Mouse (Mus musculus) macrophage (primary cell): ENCODE results near the gene Spo11. TPM values are rescaled to one million over a fixed set of nuclear protein-coding genes. Genes with fewer than 3 reads are reported as not detected.
A peak's percentile ranks its signal among the peaks of the same experiment; 100 is the strongest.

Experiments
- H3K27ac ChIP-seq: fragments of 350-480 bp; formaldehyde crosslinking; 2 replicates; pipeline ENCODE4 v1.9.0; 2021
- H3K36me3 ChIP-seq: fragments of 350-480 bp; formaldehyde crosslinking; 2 replicates; pipeline ENCODE4 v1.9.0; 2021; ENCODE audit errors: inconsistent target
- H3K4me3 ChIP-seq: fragments of 350-480 bp; formaldehyde crosslinking; 2 replicates; pipeline ENCODE4 v1.9.0; 2021; ENCODE audit errors: inconsistent target
- H3K79me2 ChIP-seq: fragments of 350-480 bp; formaldehyde crosslinking; 2 replicates; pipeline ENCODE4 v1.9.0; 2021; ENCODE audit errors: inconsistent target
- WGBS: methylation state at CpG from one replicate; pipeline ENCODE4 v1.1.7; 2026; ENCODE audit warnings: inconsistent platforms; ENCODE audit not compliant: missing documents; 5-methylcytosine and 5-hydroxymethylcytosine counted together
- polyA plus RNA-seq: library from polyadenylated mRNA; stranded (reverse); fragments of 250-400 nt; gene quantifications from 3 replicates; pipeline ENCODE4 v1.2.4, GENCODE M21; 2018; ENCODE audit warnings: inconsistent platforms

The Spo11 gene
- polyA plus RNA-seq, 1 experiment from 2014 or later: not detected

DNA sequence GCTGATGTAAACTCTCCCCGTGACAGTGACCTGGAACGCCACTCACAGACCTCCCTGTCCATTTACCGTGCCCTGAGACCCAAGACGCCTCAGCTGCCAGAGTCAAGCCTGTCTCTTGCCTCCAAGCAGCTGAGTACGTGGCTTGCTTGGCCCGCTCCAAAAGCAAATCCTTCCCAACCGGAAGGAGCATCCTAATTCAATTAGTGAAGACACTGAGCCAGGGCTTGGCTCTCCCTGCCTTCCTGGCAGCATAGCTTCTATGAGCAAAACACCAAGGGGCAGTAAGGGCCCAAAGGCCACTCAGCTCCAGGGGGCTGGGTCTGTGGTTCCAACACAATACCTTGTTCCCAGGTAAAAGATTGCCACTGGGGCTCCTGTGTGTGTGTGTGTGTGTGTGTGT is 2.8 kb upstream of the Spo11 start:
- Histone ChIP-seq H3K36me3 (no peaks in the 10 kb centered on the region), H3K4me3 (no peak overlapping the region), H3K27ac (no peak overlapping the region), H3K79me2 (no peaks in the 10 kb centered on the region)
- WGBS: 90% methylated on average over 7 of the region's 7 CpGs

- 96% methylated on average over 6 of the region's 6 CpGs for WGBS
- H3K36me3 ChIP-seq: no peaks in the 10 kb centered on the region
- H3K79me2 ChIP-seq: no peaks in the 10 kb centered on the region
- no peak overlapping the region for H3K4me3 ChIP-seq
- no peak overlapping the region for H3K27ac ChIP-seq
Measured at GRCm38 (mm10) chr2:172975159-172975558, 2.3 kb upstream of the Spo11 start.

DNA sequence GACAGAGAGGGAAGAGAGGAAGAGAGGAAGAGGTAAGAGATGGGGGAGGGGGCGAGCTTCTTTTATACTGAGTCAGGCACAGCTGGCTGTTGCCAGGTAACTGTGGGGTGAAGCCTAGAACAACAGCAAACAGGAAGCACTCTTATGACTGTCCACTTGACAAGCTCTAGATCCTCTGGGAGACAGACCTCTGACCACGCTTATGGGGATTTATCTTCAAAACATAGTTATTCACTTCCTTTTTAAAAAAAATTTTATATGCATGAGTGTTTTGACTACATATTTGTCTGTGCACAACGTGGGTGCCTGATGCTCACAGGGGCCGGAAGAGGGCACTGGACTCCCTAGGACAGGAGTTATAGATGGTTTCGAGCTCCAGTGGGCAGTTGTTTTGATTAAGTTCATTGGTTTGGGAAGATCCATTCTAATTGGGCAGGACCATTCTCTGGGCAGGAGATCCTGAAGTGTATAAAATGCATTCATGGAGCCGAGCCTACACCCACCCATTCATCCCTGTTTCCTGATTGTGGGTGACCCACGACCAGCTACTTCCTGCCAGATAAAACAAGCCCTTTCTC is 750 bp upstream of the Spo11 start:
- no peak overlapping the region for H3K27ac ChIP-seq
- H3K36me3 ChIP-seq: no peaks in the 10 kb centered on the region
- WGBS: 8% methylated on average over 7 of the region's 7 CpGs
- H3K4me3 ChIP-seq: no peak overlapping the region
- no peaks in the 10 kb centered on the region for H3K79me2 ChIP-seq

DNA sequence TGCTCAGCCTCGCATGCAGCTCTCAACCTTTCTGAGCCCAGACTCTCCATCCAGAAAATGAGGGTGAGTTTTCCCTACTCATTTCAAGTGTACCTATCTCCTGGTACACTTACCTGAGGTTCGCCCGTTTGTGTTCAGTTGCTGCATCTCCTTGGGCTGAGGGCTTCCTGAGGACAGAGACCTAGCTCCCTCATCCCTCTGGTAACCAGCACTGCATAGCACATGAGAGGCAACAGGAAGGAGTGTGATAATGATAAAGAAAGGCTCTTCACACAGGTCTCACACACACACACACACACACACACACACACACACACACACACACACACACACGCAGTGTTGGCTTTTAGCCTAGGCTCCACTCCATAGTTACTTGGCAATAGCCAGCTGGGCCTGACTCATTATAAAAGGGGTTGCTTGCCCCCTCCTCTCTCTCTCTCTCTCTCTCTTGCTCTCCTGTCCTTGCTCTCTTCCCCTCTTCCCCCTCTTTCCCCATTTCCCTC is 682 bp downstream of the Spo11 start:
- H3K36me3 ChIP-seq: no peaks in the 10 kb centered on the region
- H3K4me3 ChIP-seq: no peak overlapping the region
- no peaks in the 10 kb centered on the region for H3K79me2 ChIP-seq
- no peak overlapping the region for H3K27ac ChIP-seq
- WGBS: 47% methylated on average over 3 of the region's 4 CpGs

- 94% methylated on average over 33 of the region's 43 CpGs for WGBS
- no peaks in the 10 kb centered on the region for H3K79me2 ChIP-seq
- no peak overlapping the region for H3K27ac ChIP-seq
- no peak overlapping the region for H3K4me3 ChIP-seq
- H3K36me3 ChIP-seq: no peaks in the 10 kb centered on the region
Measured at GRCm38 (mm10) chr2:172979666-172980345, 2.3 kb downstream of the Spo11 start.

DNA sequence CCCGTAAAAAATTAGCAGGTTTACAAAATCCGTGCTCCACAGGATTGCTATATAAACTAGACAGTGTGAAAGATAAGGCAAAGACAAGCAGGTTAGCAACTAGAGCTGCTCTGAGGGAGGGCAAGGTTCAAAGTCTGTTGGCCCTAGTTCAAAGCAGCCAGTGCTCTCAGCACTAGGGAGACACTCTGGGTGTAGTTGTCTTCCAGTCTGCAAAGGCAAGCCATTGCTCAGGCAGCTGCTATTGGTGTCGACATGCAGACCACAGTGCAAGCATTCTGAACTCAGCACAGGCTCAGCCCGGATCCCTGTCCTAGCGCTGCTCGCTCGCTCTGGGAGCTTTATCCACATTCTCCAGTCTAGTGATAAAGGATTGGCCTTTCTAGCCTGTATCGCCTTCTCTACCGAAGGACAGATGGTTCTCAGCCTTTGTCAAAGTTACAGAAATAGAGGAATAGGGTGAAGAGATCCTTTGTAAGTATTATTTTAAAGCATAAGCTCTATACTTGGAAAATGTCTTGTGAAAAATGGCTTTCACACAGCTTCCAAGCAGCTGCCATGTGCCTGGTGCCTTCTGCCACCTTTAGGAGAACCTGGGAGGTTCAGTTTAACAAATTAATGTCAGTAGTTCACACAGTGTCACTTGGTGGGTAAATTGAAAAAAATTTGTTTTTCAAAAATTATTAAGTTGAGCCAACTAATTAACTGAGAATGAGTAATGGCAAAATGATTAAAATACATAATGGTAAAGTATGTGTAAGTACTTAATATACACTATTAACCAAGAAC is 5.5 kb downstream of the Spo11 start:
- no peaks in the 10 kb centered on the region for H3K79me2 ChIP-seq
- no peak overlapping the region for H3K4me3 ChIP-seq
- H3K27ac ChIP-seq: no peak overlapping the region
- 95% methylated on average over 8 of the region's 9 CpGs for WGBS
- H3K36me3 ChIP-seq: no peaks in the 10 kb centered on the region

DNA sequence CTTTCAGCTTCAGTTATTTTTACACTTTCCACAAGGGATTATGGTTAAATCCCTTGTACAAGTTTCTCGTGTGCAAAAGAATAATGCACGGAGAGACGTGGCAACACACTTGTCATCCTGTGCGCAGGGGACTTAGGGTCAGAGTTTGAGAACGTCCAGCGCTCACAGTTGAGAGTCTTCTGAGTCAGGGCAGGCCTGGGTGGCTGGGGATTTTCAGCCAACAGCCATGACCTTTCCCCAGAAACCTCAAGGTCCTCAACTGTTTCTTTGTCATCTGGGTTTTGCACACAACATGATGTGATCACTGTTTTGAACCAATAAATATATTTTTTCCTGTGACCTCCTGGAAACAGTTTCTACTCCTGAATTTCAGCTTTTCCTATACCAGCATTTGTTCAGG is 12.7 kb downstream of the Spo11 start:
- no peaks in the 10 kb centered on the region for H3K36me3 ChIP-seq
- H3K79me2 ChIP-seq: no peaks in the 10 kb centered on the region
- H3K4me3 ChIP-seq: no peak overlapping the region
- WGBS: 96% methylated on average over 6 of the region's 6 CpGs
- no peak overlapping the region for H3K27ac ChIP-seq

GRCm38 (mm10) chr2:172996207-172996606 is 18.7 kb downstream of the Spo11 start:
- Histone ChIP-seq H3K79me2 (peaks cover 9% of the 10 kb centered on the region), H3K27ac (no peak overlapping the region), H3K36me3 (no peaks in the 10 kb centered on the region), H3K4me3 (no peak overlapping the region)
- WGBS: 15% methylated on average over 4 of the region's 4 CpGs

GRCm38 (mm10) chr2:172997748-172998147 is 20.2 kb downstream of the Spo11 start:
- Histone ChIP-seq H3K36me3 (peaks cover 3% of the 10 kb centered on the region; the same call in 1 of the 2 replicates), H3K4me3 (no peak overlapping the region), H3K27ac (no peak overlapping the region), H3K79me2 (peaks cover 24% of the 10 kb centered on the region)
- WGBS: 85% methylated on average over 11 of the region's 11 CpGs

DNA sequence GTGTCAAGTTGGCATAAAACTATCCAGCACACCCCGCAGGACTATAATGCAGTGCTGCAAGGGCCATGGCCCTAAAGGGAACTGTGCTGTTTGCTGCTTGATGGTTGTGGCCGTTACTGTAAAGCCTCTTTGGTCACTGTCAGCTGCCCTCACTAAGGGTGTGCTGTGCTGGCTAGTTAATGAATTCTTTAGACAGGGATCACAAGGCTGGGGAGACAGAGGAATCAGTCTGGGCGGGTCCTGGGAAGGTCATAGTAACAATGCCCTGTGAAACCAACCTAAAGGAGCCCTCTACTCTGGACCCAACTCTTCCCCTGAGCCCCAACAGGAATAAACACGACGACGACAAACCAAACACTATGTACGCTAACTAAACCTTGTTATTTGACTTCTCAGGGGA is 21.0 kb downstream of the Spo11 start:
- 84% methylated on average over 7 of the region's 7 CpGs for WGBS
- no peak overlapping the region for H3K4me3 ChIP-seq
- no peak overlapping the region for H3K27ac ChIP-seq
- H3K36me3 ChIP-seq: peaks cover 10% of the 10 kb centered on the region
- H3K79me2 ChIP-seq: peaks cover 32% of the 10 kb centered on the region

DNA sequence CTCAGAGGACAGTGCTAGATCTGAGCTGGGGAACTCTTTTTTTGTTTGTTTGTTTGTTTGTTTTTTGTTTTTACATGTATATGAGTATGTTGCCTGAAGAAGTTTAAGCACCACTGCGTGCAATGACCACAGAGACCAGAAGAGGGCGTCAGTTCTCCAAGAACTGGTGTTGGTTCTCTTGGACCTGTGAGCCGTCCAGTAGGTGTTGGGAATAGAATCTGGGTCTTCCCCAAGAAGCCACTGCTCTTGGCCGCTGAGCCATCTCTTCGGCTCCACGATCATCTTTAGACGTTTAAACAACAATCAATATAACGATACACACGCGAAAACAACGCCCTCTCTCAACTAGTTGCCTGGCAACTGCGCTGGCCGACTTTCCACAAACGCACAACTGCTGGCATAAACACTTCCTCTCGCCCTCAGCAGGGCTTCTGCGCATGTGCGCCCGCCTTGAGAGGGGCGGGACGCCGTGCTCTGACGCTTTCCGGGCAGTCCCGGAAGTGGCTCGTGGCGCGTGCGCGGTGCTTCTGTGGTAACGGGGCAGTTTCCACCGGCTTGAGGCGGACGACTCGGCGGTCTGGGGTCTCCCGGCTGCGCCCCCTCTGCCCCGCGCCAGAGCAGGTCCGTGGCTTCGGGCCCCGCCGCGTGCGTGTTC is 22.3 kb downstream of the Spo11 start, which contains the start of gene Rae1:
Gene Rae1, plus strand, starts transcription at position 488 of the 655 bp plus-strand sequence.
- peaks cover 39% of the 10 kb centered on the region for H3K79me2 ChIP-seq
- peak within 1 kb of the TSS; percentile 24; the same call in 1 of the 2 replicates for H3K27ac ChIP-seq
- H3K4me3 ChIP-seq: peak within 1 kb of the TSS; percentile 74
- WGBS: under 1% methylated on average over 45 of the region's 45 CpGs
- H3K36me3 ChIP-seq: peaks cover 22% of the 10 kb centered on the region

GRCm38 (mm10) chr2:173000285-173000652 is 22.8 kb downstream of the Spo11 start:
- H3K27ac ChIP-seq: peak overlapping the region; percentile 24; the same call in 1 of the 2 replicates
- H3K36me3 ChIP-seq: peaks cover 27% of the 10 kb centered on the region
- 2% methylated on average over 41 of the region's 42 CpGs for WGBS
- H3K4me3 ChIP-seq: peak overlapping the region; percentile 74
- H3K79me2 ChIP-seq: peaks cover 39% of the 10 kb centered on the region

- peaks cover 34% of the 10 kb centered on the region for H3K36me3 ChIP-seq
- H3K4me3 ChIP-seq: peak overlapping the region; percentile 74
- WGBS: 11% methylated on average over 8 of the region's 8 CpGs
- peaks cover 39% of the 10 kb centered on the region for H3K79me2 ChIP-seq
- H3K27ac ChIP-seq: peak overlapping the region; percentile 24; the same call in 1 of the 2 replicates
Measured at GRCm38 (mm10) chr2:173000921-173001320, 23.4 kb downstream of the Spo11 start.

GRCm38 (mm10) chr2:173003737-173004136 is 26.2 kb downstream of the Spo11 start:
- Histone ChIP-seq H3K27ac (no peak overlapping the region), H3K79me2 (peaks cover 39% of the 10 kb centered on the region), H3K4me3 (no peak overlapping the region), H3K36me3 (peaks cover 60% of the 10 kb centered on the region)
- WGBS: 96% methylated on average over 8 of the region's 8 CpGs
